Mouse (Mus musculus) ovary, postnatal 14 days (tissue): ENCODE measurements around the gene Ttc34.
A peak's percentile ranks its signal among the peaks of the same experiment; 100 is the strongest.

Experiments used
- DNase-seq: peaks from one replicate; pipeline ENCODE4 v3.0.0; 2022; ENCODE audit warnings: low spot score

The Ttc34 gene

DNA sequence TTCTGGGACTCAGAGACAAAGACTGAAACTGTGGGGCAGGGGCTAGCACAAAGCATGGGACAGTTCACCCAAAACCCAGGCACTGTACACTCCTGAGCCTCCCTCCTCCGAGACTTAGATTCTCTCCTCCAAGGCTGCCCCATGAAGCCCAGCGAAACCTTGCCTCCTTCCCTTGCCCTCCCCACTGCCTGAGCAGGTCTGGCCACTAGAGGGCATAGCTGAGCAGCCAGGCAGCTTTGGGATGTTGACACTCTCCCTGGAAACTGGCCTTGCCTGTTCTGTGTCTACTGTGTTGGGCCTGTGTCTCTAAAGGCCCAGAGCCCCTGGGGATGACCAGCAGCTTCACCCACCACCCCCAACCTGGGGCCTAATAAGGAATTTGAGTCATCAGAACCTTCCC is at the start of gene Ttc34:
Gene Ttc34 (plus strand): TSS at position 290 of the 400 bp plus-strand sequence.
- peak; percentile 63 for DNase-seq

DNA sequence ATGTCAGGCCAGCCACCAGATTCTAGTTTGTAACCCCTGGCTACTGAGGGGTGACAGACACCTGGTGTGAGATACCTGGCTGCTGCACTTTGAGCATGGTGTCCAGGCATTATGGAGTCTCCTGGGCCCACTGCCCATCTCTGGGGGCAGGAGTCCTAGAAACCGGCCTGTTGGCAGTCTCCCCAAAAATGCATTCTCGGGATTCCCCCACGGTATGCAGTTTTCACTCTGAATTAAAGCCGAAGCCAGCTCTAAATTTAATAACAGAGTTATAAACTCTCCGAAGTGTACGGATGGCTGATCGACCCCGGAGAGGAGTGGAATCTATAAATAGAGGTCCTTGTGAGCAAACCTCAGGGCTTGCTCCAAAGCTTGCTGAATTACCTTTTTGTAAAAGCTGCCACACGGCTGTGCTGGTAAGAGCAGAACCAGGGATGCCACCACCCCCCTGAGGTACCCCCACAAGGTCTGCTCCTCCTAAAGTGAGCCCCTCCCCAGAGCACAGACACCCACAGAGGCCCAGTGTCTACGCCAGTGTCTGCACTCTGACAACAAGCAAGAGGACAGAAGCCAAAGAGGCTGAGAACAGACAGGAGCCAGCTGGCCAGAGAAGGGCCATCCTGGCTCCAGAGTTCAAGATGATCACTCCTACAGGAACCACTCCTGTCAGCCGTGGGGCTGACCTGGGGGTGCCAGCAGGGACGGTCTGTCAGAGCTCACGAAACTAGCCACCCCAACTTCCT is 49.1 kb upstream of the Ttc34 start:
- DNase-seq, result no peak

DNA sequence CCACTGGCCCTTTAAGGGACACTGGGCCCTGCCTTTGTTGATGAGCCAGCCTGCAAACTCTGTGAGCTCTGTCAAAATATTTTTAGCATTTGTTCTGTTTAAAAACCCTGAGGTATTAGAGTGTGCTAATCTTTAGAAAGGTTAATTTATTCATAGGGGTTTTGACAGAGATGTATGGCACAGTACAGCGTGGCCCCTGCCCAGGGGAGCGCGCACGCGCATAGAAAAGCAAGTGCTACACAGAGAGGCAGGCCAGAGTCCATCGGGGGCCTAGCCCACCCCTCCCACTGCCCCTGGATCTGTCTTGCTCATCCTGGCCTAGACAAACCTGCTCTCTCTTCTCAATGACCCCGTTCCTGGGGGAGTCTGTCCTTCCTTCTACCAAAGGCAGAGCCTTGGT is 45.4 kb upstream of the Ttc34 start:
- DNase-seq, result no peak

DNA sequence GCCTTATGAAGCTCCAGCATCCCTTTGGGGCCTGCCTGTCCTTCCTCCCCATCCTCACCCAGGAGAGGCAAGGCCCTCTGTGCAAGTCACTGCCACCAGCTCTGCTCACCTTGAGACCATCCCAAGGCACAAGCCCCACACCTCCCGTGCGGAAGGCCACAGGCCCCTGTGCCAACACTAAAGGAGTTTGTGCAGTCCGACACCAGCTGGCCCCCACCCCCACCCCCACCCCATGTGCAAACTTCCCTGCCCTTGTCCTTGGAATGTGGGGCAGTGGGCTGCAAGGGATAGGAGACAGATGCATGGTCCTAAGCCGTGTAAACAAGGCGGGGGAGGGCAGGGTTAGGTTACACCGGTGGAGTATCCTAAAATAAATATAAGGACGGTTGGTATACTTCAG is 43.8 kb upstream of the Ttc34 start:
- no peak for DNase-seq

DNA sequence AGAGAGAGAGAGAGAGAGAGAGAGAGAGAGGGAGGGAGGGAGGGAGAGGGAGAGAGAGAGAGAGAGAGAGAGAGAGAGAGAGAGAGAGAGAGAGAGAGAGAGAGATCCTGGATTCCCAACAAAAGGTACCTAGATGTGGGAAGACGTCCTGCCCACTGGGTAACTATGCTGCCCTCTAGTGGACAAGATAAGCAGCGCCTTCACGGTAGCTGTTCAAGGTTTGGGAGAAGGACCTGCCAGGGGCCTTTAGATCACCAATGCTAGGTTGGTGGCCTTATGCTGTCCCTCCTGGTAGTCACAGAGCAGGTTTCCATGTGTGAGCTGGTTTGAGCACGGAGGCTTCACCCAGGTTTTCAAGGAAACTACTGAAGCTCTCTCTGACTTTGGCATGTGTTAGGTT is 39.4 kb upstream of the Ttc34 start:
- DNase-seq, result peak; percentile 38

DNA sequence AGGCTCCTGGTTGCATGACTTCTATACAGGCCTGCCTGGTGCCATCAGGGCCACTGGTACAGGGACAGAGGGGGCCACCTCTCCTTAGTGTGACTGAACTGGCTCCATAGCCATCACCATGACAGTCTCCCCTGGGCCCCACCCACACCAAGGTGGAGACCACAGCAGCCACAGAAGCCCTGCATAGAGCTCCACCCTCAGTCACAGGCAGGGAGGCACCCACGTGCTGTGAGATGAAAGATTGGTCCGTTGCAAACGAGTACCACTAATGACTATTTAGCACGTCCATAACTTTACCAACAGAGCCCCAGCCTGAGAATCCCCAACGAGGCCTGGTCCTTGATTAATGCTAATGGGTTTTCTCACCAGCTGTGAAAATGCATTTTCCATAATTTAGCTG is 36.7 kb upstream of the Ttc34 start:
- DNase-seq, result no peak

DNA sequence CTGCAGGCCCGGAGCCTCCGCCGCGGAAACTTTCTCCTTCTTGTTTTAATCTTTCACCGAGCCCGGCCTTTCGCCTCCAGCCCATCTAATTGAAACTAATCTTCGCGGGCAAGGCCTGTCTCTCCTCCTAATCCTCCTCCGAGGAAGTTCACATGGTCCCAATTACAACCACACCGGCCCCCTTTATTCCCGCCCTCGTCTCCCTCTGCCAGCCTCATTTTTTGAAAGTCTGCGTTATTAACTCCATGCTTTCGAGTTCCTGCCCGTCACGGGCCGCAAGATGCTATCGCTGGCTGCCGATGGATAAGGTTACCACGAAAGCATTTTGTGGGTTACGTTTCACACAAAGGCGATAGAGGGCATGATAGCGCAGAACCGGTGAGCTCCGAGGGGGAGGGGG is 35.0 kb upstream of the Ttc34 start:
- DNase-seq, result no peak

DNA sequence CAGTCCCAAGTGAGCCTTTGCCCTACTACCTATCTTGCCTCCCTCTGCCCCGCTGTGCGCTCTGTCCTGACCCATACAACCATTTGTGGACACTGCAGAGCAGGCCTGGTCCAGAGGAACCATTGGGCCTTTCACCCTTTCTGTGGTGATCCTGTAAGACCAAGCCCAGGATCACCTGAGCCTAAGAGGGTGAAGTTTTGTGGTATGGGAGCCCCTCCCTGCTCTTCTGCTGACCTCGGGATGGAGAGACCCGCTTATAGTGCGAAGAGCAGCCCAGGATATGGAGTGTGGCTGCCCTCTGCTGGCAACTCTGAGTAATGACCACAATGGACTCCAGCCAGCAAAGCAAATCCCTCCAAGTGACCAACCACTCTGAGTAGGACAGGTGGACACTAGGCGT is 11.6 kb upstream of the Ttc34 start:
- DNase-seq, result peak; percentile 38

DNA sequence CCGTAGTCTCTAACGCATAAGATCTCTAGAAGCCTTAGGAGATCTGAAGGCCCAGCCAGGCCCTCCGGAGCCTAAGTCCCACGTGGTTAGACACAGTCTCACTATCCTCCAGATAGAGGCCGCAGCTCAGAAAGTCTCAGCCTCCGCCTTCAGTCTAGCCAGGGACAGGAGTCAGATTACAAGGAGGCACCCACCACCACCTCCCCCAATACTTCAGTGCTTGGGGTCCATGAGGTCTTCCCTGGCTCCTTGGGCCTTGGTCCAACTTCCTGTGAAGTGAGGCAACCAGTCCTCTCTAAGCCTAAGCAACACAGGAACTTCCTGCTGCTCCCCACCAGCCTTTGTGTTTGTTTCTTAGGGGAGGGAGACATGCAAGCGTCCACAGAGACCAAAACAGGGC is 11.0 kb upstream of the Ttc34 start:
- DNase-seq, result no peak

DNA sequence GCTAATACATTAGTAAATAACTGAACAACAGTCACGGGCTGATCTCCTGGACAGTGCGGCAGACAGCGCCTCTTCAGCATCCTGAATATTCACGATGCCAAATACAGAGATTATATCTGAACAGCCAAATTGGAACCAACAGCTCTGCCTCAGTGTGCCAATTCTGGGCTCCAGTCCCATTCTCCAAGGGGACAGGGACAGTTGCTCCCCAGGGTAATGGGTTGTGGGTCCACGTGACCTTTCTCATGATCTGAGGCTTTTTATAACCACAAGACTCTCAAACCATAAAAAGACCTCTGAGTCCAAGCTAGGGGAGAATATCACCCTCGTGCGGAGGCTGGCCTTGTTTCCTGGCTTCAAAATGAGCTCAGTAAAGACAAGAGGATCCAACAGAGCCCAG is 10.1 kb upstream of the Ttc34 start:
- DNase-seq, result no peak

DNA sequence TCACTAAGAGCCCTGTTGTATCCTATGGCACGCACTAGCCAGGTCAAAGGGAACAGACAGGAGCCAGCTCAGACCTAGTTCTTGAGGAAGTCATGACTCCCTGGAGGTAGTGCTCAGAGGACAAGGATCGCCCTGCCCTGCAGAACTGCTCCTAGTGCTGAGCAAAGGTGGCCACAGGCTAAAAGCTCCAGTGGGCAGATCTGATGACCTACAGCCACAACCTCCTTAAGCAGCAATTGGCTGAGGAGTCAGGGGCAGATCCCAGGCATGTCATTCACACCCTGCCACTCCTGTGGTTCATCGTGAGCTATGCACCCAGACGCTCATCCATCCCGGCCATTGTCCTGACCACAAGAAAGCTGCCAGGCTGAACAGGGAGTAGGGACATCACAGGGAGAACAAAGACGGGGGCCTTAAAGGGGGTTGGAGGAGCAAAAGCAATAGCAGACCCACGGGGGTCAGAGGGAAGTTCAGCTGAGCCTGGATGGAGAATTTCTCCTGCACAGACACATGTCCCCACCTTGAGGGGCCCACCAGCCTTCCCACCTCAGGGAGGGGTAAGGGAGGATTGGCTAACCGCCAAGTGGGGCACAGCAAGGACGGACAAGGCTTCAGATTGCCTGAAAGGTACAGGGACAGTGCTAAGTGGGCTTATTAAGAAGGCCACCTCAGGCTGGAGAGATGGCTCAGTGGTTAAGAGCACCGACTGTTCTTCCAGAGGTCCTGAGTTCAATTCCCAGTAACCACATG is 9.2 kb upstream of the Ttc34 start:
- DNase-seq, result no peak

DNA sequence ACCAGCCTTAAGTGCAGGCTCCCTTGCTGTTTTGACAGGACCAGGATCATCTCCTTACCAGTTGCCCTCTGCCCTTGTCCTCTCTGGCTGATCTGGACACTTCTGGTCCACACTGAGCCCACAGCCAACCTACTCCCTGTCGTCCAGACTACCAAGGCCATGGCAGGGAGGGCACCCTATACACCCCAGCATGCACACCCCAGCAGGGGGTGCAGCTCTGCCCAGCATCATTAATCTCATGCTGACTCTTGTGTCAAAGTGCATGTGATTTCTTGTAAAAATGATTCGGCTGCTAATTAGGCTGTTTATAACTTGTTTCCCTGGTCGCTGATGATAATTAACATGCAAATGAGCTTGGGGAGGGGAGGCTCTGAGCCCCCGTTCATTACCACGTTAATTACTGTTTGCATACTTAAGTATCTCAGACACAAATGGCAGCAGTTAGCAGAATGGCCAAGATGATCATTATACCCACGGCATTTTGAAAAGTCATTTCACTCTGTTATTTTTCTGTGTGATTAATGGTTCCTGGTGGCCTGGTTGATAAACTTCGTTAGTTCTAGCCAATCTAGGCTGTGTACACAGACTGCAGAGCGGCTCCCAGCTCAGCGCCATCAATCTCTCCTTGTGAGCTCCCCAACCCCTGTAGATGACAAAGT is 5.2 kb upstream of the Ttc34 start:
- DNase-seq, result no peak

DNA sequence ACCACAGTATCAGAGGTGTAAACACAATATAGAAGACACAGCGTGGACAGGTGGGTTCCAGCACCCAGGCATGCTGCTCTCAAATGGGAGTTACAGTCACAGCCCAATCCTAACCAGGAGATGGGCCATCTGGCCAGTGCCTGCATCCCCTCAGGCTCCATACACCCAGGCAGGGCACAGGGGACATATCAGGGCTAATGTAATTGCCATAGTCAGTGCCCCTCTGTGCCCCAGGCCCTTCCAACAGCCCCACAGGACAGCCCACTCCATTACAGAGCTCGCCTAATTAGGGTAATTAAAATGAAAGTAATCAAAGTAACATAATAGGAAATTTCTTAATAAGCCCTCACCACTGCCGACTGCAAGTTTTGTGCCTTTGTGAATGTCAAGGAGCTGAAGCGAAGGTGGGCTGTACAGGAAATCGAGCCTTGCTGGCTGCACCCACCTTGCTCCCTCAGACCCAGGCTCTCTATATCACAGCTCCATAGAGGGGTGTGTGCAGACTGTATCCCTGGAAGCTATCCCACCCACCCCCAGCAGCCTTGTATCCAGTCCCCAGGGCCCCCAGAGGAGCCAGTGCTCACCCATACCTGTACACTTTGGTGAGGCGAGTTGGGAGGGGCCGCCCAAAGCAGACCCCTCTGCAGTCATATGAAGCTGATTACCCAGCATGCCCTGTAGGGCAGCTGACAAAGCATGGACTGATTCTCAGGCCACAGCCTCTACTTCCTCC is 910 bp upstream of the Ttc34 start:
- no peak for DNase-seq

DNA sequence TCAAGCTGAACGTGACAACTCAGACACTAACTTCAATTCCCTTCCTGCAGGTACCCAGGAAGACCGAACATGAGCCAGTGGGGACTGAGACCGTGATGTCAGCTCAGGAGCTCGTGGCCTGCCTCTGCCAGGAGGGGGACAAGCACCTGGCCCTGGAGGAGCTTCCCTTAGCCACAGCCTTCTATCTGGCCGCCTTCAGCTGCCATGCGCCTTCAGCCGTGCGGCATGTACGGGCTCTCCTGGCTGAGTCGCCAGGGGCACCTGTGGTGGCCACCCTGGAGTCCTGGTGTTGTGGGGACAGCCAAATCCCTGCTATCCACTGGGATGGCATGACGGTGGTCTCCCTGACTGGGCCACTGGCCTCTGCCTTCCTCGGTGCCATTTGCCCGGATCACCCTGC is 1.5 kb downstream of the Ttc34 start:
- DNase-seq, result no peak

DNA sequence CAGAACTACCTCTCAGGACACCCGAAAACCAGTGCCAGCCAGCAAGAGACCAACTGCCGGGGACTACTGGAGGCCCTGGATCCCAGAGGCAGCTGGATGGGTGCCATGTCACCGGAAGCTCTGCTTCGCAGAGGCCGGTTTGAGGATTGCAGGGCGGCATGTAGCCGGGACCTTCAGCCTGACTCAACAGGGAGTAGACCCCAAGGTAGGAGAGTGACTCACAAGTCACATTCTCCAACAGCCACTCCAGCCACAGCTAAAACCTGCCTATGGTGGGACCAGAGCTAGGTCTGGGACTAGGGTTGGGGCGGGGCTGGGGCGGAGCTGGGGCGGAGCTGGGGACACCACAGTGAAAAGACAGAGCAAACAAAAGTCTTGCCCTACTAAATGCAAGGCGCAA is 2.1 kb downstream of the Ttc34 start:
- no peak for DNase-seq

DNA sequence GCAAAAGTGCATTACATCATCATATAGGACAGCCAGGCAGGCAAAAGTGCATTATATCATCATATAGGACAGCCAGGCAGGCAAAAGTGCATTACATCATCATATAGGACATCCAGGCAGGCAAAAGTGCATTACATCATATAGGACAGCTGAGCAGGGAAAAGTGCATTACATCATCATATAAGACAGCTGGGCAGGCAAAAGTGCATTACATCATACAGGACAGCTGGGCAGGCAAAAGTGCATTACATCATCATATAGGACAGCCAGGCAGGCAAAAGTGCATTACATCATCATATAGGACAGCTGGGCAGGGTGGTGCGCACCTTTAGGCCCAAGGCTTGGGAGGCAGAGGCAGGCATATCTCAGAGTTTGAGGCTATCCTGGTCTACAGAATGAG is 15.4 kb downstream of the Ttc34 start:
- DNase-seq, result no peak

DNA sequence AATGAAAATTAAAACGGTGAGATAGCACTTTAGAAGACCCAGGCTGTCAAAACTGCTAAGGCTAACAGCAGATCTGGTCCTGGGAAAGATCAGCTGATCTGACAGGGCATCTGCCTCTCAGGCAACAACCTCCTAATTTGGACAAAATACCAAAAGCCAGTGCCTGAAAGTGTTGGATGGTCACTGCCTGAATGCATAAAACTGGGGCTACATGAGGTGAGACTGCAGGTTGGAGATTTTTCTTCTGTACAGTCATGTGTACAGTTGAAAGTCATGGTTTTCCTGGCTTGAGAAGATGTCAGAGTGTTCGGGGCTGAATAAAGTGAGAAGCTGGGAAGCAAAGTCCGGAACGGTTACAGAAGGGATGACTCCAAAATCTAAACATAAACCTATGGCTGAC is 16.6 kb downstream of the Ttc34 start:
- DNase-seq, result no peak

DNA sequence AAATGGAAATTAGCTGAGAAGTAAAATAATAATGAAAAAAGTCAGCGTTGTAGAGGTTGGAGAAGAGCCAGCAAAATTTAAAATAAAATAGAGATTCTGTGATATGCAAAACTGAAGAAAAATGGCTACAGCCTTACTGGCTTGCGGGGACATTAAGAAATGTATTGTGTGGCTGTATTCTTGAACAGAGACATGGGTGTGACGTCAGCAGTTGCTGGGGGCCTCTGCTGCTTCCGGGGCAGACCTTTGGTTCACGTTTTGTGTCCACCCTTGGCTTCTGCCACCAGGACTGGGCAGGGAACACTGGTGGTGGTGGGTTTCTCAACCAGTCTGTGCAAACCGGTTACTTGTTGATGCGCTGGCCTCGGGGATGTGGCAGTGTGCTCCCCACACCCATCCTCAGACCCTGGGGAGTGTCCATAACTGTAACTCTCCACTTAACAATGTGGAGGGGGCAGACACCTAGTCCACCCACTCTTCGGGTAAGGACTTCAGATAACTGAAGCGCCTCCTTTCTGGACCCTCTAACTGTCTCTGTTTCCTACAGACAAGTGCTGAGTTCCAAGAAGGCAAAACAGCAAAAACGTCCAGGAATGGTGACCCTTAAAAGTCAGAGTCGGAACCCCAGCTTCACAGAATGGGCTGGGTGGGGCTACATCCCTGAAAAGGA is 17.6 kb downstream of the Ttc34 start:
- no peak for DNase-seq

DNA sequence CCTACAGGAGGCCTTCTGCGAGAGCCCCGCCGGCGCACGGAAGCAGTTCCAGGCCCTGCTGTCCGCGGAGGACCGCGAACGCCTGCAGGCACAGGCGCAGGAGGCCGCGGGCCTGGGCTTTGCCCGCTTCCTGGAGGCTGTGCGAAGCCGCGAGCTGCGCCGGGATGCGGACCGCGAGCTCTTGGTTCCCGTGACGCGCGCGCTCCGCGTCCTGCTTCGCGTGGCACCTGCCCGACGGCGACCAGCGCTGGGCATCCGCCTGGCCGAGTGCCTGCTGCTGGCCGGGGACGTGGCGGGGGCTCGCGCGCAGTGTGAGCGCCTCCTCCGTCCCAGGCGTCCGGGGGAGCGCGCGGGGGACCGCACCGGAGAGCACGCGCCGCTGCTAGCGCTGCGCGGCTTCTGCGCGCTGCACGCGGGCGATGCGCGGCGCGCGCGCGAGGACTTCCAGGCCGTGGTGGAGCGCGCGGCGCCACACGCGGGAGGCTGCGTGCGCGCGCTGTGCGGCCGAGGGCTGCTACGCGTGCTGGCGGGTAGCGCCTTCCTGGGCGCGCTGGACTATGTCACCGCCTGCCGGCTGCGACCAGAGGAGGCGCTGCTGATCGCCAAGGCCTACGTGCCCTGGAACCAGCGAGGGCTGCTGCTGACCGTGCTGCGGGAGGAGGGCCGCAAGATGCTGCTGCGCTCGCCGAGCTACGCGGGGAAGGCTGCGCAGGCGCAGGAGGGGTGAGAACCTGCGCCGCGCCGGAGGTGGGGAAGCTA is 18.6 kb downstream of the Ttc34 start:
- DNase-seq, result peak; percentile 52

DNA sequence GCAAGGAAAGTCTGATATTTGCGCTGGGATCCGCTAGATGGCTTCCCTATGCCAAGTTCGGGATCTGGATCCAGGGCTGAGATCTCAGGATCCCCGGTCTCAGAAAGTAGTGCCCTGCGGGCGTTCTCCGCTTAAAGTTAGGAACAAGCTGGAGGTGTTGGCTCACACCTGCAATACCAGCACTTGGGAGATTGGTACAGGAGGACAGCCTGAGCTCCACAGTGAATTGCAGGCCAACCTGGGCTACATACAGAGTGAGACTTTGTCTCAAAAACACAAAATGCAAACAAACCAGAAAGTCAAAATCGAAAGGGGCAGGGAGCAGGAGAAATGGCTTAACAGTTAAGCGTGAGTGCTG is 19.2 kb downstream of the Ttc34 start:
- DNase-seq, result no peak

DNA sequence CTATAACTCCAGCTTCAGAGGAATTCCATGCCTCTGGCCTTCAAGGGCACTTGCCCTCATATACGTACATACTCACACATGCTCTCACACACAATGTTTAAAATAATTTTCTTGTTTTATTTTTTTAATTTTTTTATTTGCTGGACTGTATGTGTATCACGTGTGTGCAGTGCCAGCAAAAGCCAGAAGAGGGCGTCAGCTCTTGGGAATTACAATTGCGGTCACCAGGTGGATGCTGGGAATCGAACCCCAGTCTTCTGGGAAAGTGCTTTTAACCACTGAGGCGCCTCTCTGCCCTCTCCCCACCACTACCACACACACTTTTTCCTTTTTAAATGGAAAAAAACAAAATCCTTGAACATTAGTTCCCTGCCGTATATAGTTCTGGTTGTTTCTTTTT is 19.6 kb downstream of the Ttc34 start:
- no peak for DNase-seq
